Mouse (Mus musculus) limb, embryonic 14.5 days (tissue): ENCODE data around the gene Wnk1. TPM values are rescaled to one million over a fixed set of nuclear protein-coding genes. Genes with fewer than 3 reads are reported as not detected.

Experiments
- ATAC-seq: fragments of 200-750 bp; cut with Nextera tagmentation; 2 replicates; pipeline ENCODE4 v1.8.0; 2017; ENCODE audit warnings: low read depth, moderate number of reproducible peaks, moderate TSS enrichment; ENCODE audit not compliant: low FRiP score
- DNase-seq: peaks from one replicate; pipeline ENCODE4 v3.0.0-alpha.2; 2015; ENCODE audit warnings: low spot score
- H3K27ac ChIP-seq: fragments of 300-500 bp; sonication (generic); replicated peaks from 2 replicates; pipeline ENCODE4 v1.5.1; 2014; ENCODE audit warnings: low read depth, mild to moderate bottlenecking, low read length, moderate library complexity, mixed read lengths
- H3K27me3 ChIP-seq: fragments of 300-500 bp; sonication (generic); 2 replicates; pipeline ENCODE4 v1.6.1; 2014; ENCODE audit warnings: low read length, mixed read lengths; ENCODE audit not compliant: control insufficient read depth, insufficient read depth
- H3K36me3 ChIP-seq: fragments of 300-500 bp; sonication (generic); 2 replicates; pipeline ENCODE4 v1.6.1; 2014; ENCODE audit warnings: mild to moderate bottlenecking, low read length, moderate library complexity, mixed read lengths; ENCODE audit not compliant: control insufficient read depth, insufficient read depth
- H3K4me1 ChIP-seq: fragments of 300-500 bp; sonication (generic); 2 replicates; pipeline ENCODE4 v1.6.1; 2014; ENCODE audit warnings: antibody characterized with exemption, low read length, mixed read lengths; ENCODE audit not compliant: control insufficient read depth, insufficient read depth
- H3K4me2 ChIP-seq: fragments of 300-500 bp; sonication (generic); replicated peaks from 2 replicates; pipeline ENCODE4 v1.6.1; 2014; ENCODE audit warnings: low read depth, mild to moderate bottlenecking, low read length, moderate library complexity; ENCODE audit not compliant: severe bottlenecking
- H3K4me3 ChIP-seq: fragments of 300-500 bp; sonication (generic); replicated peaks from 2 replicates; pipeline ENCODE4 v1.5.1; 2014; ENCODE audit warnings: low read length
- H3K9ac ChIP-seq: fragments of 300-500 bp; sonication (generic); 2 replicates; pipeline ENCODE4 v1.6.1; 2014; ENCODE audit warnings: mild to moderate bottlenecking, low read depth, low read length, moderate library complexity; ENCODE audit not compliant: severe bottlenecking
- H3K9me3 ChIP-seq: fragments of 300-500 bp; sonication (generic); 2 replicates; pipeline ENCODE4 v1.6.1; 2016; ENCODE audit warnings: low read length; ENCODE audit not compliant: control insufficient read depth
- POLR2A ChIP-seq: fragments of 200-500 bp; IDR thresholded peaks from 2 replicates; pipeline ENCODE4 v1.8.0; 2012; ENCODE audit warnings: inconsistent platforms, mild to moderate bottlenecking, moderate library complexity, borderline replicate concordance; ENCODE audit not compliant: insufficient read depth, insufficient read length; ENCODE audit errors: extremely low read depth
- WGBS: fragments of 180-500 bp; shearing (Covaris S2); extraction: QIAGEN DNeasy Blood & Tissue Kit; methylation state at CpG from one replicate; pipeline ENCODE4 v1.1.7; 2014; 5-methylcytosine and 5-hydroxymethylcytosine counted together
- polyA plus RNA-seq, 2 experiments: library from polyadenylated mRNA; depleted of rRNA in 1 of 2; stranded (reverse) in 1 of 2; unstranded in 1 of 2; fragments of >200 nt; fragmentation: Nextera tagmentation in 1 of 2; extraction: Ambion mirVana in 1 of 2; gene quantifications; 2 replicates each; pipeline versions ENCODE4 v1.2.1 to v1.2.3; 2012 to 2014

The Wnk1 gene
- polyA plus RNA-seq, 2 experiments = 65.3 to 129 TPM

- peaks cover 14% of the 10 kb centered on the region for H3K36me3 ChIP-seq
- H3K9ac ChIP-seq = no peak overlapping the region
- TF ChIP-seq POLR2A = no peak
- no peak overlapping the region for H3K4me2 ChIP-seq
- ATAC-seq (no peak), DNase-seq (no peak)
- H3K9me3 ChIP-seq = no peaks in the 10 kb centered on the region
- no peak overlapping the region for H3K4me3 ChIP-seq
- no peak overlapping the region for H3K27ac ChIP-seq
- no peaks in the 10 kb centered on the region for H3K27me3 ChIP-seq
- H3K4me1 ChIP-seq = no peaks in the 10 kb centered on the region
Observed at GRCm38 (mm10) chr6:120024577-120024976, 13.9 kb downstream of the Wnk1 start.

GRCm38 (mm10) chr6:120023746-120024145 lies 14.7 kb downstream of the Wnk1 start:
- no peak for ATAC-seq
- 15% methylated on average over 1 of the region's 1 CpGs for WGBS
- peaks cover 6% of the 10 kb centered on the region for H3K36me3 ChIP-seq
- no peak for TF ChIP-seq POLR2A
- no peaks in the 10 kb centered on the region for H3K9me3 ChIP-seq
- H3K4me2 ChIP-seq = no peak overlapping the region
- no peak overlapping the region for H3K4me3 ChIP-seq
- no peak overlapping the region for H3K9ac ChIP-seq
- no peak overlapping the region for H3K27ac ChIP-seq
- no peak for DNase-seq
- no peaks in the 10 kb centered on the region for H3K27me3 ChIP-seq
- H3K4me1 ChIP-seq = 0 out of 2 replicates have a peak, but pooled peaks cover 3% of the 10 kb centered on the region

GRCm38 (mm10) chr6:120022042-120022441 lies 16.4 kb downstream of the Wnk1 start:
- DNase-seq = no peak
- Histone ChIP-seq H3K9me3 (no peaks in the 10 kb centered on the region), H3K36me3 (peaks cover 4% of the 10 kb centered on the region; the same call in 1 of the 2 replicates), H3K4me2 (no peak overlapping the region), H3K4me1 (0 out of 2 replicates have a peak, but pooled peaks cover 3% of the 10 kb centered on the region), H3K27ac (no peak overlapping the region), H3K4me3 (no peak overlapping the region), H3K27me3 (no peaks in the 10 kb centered on the region), H3K9ac (no peak overlapping the region)
- WGBS = 90% methylated on average over 3 of the region's 3 CpGs
- no peak for TF ChIP-seq POLR2A
- no peak for ATAC-seq

- Histone ChIP-seq H3K36me3 (no peaks in the 10 kb centered on the region; the same call in 1 of the 2 replicates), H3K9ac (no peak overlapping the region), H3K4me2 (no peak overlapping the region), H3K9me3 (no peaks in the 10 kb centered on the region), H3K4me3 (no peak overlapping the region), H3K4me1 (peaks cover 4% of the 10 kb centered on the region; the same call in 1 of the 2 replicates), H3K27me3 (no peaks in the 10 kb centered on the region), H3K27ac (no peak overlapping the region)
- TF ChIP-seq POLR2A = no peak
- DNase-seq (no peak), ATAC-seq (no peak)
- WGBS = 96% methylated on average over 2 of the region's 2 CpGs
Observed at GRCm38 (mm10) chr6:120019697-120020096, 18.8 kb downstream of the Wnk1 start.

GRCm38 (mm10) chr6:120013125-120013524 lies 25.3 kb downstream of the Wnk1 start:
- ATAC-seq = no peak

More at GRCm38 (mm10) chr6:120013125-120013524, 25.3 kb downstream of the Wnk1 start:
- H3K9ac ChIP-seq = no peak overlapping the region
- WGBS = 79% methylated on average over 1 of the region's 1 CpGs
- TF ChIP-seq POLR2A = no peak
- no peak overlapping the region for H3K27ac ChIP-seq
- H3K4me2 ChIP-seq = no peak overlapping the region
- DNase-seq = no peak
- no peaks in the 10 kb centered on the region; the same call in 1 of the 2 replicates for H3K36me3 ChIP-seq
- H3K9me3 ChIP-seq = no peaks in the 10 kb centered on the region
- peaks cover 9% of the 10 kb centered on the region; the same call in 1 of the 2 replicates for H3K4me1 ChIP-seq
- no peaks in the 10 kb centered on the region for H3K27me3 ChIP-seq
- H3K4me3 ChIP-seq = no peak overlapping the region
